Mouse (Mus musculus) bone marrow macrophage, adult 2 months (primary cell): ENCODE data around the gene Cldn7. TPM values are rescaled to one million over a fixed set of nuclear protein-coding genes. Genes with fewer than 3 reads are reported as not detected.

ENCODE experiments used
- H3K27ac ChIP-seq: 2 replicates; pipeline ENCODE4 v1.5.1; 2012; ENCODE audit warnings: low read depth, low read length; ENCODE audit not compliant: insufficient read depth
- H3K4me1 ChIP-seq: 2 replicates; pipeline ENCODE4 v1.6.1; 2012; ENCODE audit warnings: low read length; ENCODE audit not compliant: control insufficient read depth, insufficient read depth
- H3K4me3 ChIP-seq: 2 replicates; pipeline ENCODE4 v1.5.1; 2012; ENCODE audit warnings: mild to moderate bottlenecking, low read length, moderate library complexity; ENCODE audit not compliant: insufficient read depth
- CTCF ChIP-seq: IDR thresholded peaks from 2 replicates; pipeline ENCODE4 v1.5.1; 2012; ENCODE audit warnings: low read depth, mild to moderate bottlenecking, low read length, moderate library complexity
- POLR2A ChIP-seq: IDR thresholded peaks from 2 replicates; pipeline ENCODE4 v1.6.1; 2012; ENCODE audit warnings: mild to moderate bottlenecking, low read depth, low read length, borderline replicate concordance
- polyA plus RNA-seq: library from polyadenylated mRNA; stranded (reverse); fragments of >200 nt; gene quantifications from 2 replicates; pipeline ENCODE4 v1.2.4, GENCODE M21; 2012; ENCODE audit not compliant: missing spikeins, insufficient read depth, insufficient read length

Gene Cldn7
- polyA plus RNA-seq, 1 experiment, result not detected

GRCm38 (mm10) chr11:69997070-69997509 is 32.5 kb downstream of the Cldn7 start:
- H3K27ac ChIP-seq, result peak overlapping the region; percentile 93

GRCm38 (mm10) chr11:69998567-69999491 is 34.2 kb downstream of the Cldn7 start:
- Histone ChIP-seq H3K4me1 (peaks cover 34% of the 10 kb centered on the region), H3K27ac (peak overlapping the region; percentile 79), H3K4me3 (peak overlapping the region; percentile 69)
- TF ChIP-seq POLR2A (no peak), CTCF (peak; percentile 31; the same call in 1 of the 2 replicates)

More at GRCm38 (mm10) chr11:69997070-69997509, 32.5 kb downstream of the Cldn7 start:
- TF ChIP-seq POLR2A (no peak), CTCF (no peak)
- Histone ChIP-seq H3K4me1 (peaks cover 33% of the 10 kb centered on the region), H3K4me3 (peak overlapping the region; percentile 92)

- Histone ChIP-seq H3K4me3 (no peak overlapping the region), H3K27ac (peak overlapping the region; percentile 40), H3K4me1 (peaks cover 27% of the 10 kb centered on the region)
- no peak for TF ChIP-seq POLR2A
- TF ChIP-seq CTCF, result no peak
Observed at GRCm38 (mm10) chr11:69999666-70000065, 35.1 kb downstream of the Cldn7 start.

DNA sequence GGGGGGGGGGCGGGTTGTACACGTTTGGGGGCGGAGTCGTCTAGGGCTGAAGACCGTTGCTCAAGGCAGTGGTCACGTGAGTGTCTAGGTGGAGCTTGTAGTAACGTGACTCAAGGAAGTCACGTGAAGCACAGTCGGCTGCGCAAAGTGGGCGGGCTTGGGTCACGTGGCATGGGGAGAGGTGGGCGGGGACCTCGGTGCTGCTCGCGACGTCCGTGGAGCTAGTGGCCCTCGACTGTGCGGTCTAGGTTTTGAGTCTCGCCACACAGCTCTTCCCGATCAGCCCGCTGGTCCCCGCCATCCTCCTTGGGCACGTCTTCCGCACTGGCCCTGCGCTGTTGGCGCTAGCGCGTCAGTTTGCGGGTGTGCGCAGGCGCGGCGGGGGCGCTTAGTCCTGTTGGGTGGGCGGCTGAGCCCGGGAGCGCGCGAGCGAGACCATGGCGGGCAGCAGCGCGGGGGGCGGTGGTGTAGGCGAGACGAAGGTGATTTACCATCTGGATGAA is 35.9 kb downstream of the Cldn7 start, which contains the start of gene Dvl2:
Gene Dvl2 (plus strand): TSS at position 200 of the 503 bp plus-strand sequence.
- TF ChIP-seq CTCF, result no peak
- TF ChIP-seq POLR2A, result no peak
- Histone ChIP-seq H3K4me3 (peak within 1 kb of the TSS; percentile 69), H3K27ac (peak within 1 kb of the TSS; percentile 92), H3K4me1 (peaks cover 26% of the 10 kb centered on the region)

DNA sequence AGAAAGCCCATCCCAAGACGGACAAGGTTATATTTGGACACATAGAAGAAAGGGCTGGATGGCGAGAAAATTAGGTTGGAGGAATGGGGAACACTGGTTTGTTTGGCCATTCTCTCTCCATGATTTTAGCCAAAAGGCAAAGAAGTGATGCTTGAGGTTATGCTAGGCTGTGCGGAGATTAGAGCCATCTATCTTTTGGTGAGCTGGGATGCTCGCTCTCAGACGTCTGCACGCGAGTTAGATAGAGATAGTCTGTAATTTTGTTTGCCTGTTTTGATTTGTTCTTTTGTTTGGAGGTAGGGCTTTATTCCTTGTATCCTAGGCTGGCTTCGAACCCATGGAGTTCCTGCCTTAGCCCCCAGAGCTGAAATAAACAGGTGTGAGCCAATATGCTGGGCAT is 36.6 kb downstream of the Cldn7 start:
- TF ChIP-seq CTCF (no peak), POLR2A (no peak)
- peak overlapping the region; percentile 92 for H3K27ac ChIP-seq
- H3K4me3 ChIP-seq, result peak overlapping the region; percentile 69
- H3K4me1 ChIP-seq, result peaks cover 26% of the 10 kb centered on the region

GRCm38 (mm10) chr11:70001865-70002264 is 37.3 kb downstream of the Cldn7 start:
- H3K4me3 ChIP-seq, result peak overlapping the region; percentile 69
- H3K4me1 ChIP-seq, result peaks cover 26% of the 10 kb centered on the region
- no peak overlapping the region; the same call in 1 of the 2 replicates for H3K27ac ChIP-seq
- no peak; the same call in 1 of the 2 replicates for TF ChIP-seq CTCF
- no peak for TF ChIP-seq POLR2A

GRCm38 (mm10) chr11:70002471-70002870 is 37.9 kb downstream of the Cldn7 start:
- Histone ChIP-seq H3K4me1 (peaks cover 26% of the 10 kb centered on the region), H3K27ac (no peak overlapping the region), H3K4me3 (peak overlapping the region; percentile 69)
- TF ChIP-seq CTCF, result no peak

DNA sequence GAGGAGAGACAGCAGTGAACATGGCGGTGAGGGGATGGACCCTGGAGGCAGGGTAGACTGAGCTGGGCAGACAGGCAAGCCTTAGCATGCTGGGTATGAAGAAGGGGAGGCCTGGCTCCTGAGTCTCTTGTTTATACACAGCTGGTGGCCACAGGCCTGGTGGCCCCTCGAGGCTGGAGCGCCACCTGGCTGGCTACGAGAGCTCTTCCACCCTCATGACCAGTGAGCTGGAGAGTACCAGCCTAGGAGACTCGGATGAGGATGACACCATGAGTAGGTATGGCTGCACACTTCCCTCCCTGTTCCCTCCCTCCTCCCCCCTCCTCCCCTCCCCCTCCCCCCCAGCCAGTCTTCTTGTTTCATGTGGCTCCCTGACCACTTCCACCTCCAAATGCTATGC is 40.9 kb downstream of the Cldn7 start:
- Histone ChIP-seq H3K4me1 (peaks cover 8% of the 10 kb centered on the region), H3K27ac (no peak overlapping the region), H3K4me3 (no peak overlapping the region)
- TF ChIP-seq POLR2A (no peak), CTCF (no peak)

GRCm38 (mm10) chr11:70010033-70010432 is 45.5 kb downstream of the Cldn7 start:
- Histone ChIP-seq H3K4me1 (peaks cover 4% of the 10 kb centered on the region; the same call in 1 of the 2 replicates), H3K4me3 (no peak overlapping the region), H3K27ac (no peak overlapping the region)
- TF ChIP-seq CTCF, result no peak
- TF ChIP-seq POLR2A, result no peak

DNA sequence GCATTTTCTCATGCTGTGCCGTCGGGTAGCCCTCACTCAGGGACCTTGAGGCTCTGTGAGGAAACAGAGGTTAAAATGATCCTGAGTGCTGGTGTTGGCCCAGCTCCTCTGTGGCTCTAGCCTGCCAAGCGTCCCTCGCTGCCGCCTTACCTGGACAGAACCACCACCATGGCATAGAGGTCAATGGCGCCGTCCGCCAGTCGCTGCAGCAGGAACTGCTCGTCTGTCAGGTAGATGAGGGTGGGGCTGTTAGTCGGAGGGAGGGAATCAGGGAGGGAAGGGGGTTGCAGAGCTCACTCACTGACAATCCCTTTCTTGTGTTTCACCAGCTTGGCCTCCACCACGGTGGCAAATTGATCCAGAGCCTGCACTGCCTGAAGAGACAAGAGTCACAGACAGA is 46.0 kb downstream of the Cldn7 start:
- Histone ChIP-seq H3K4me1 (peaks cover 4% of the 10 kb centered on the region; the same call in 1 of the 2 replicates), H3K4me3 (no peak overlapping the region), H3K27ac (no peak overlapping the region)
- TF ChIP-seq CTCF, result no peak
- TF ChIP-seq POLR2A, result no peak
